Mouse (Mus musculus) liver, embryonic 12.5 days (tissue): Measurements from ENCODE around the gene Csf2ra. TPM values are rescaled to one million over a fixed set of nuclear protein-coding genes. Genes with fewer than 3 reads are reported as not detected.
"Not testable (repeated sequence)": the region's sequence is repeated elsewhere in the genome, so short reads cannot be mapped to it uniquely, and the experiment has no call there.

Experiments
- ATAC-seq: fragments of 200-750 bp; cut with Nextera tagmentation; 2 replicates; pipeline ENCODE4 v1.8.0; 2017; ENCODE audit warnings: moderate number of reproducible peaks, mild to moderate bottlenecking, moderate library complexity
- H3K27ac ChIP-seq: fragments of 300-500 bp; sonication (generic); 2 replicates; pipeline ENCODE4 v1.5.1; 2016; ENCODE audit warnings: mild to moderate bottlenecking
- H3K27me3 ChIP-seq: fragments of 300-500 bp; sonication (generic); replicated peaks from 2 replicates; pipeline ENCODE4 v1.6.1; 2016; ENCODE audit warnings: mild to moderate bottlenecking, moderate library complexity
- H3K36me3 ChIP-seq: fragments of 300-500 bp; sonication (generic); 2 replicates; pipeline ENCODE4 v1.6.1; 2016; ENCODE audit warnings: mild to moderate bottlenecking, moderate library complexity
- H3K4me1 ChIP-seq: fragments of 300-500 bp; sonication (generic); 2 replicates; pipeline ENCODE4 v1.6.1; 2016
- H3K4me2 ChIP-seq: fragments of 300-500 bp; sonication (generic); 2 replicates; pipeline ENCODE4 v1.6.1; 2016; ENCODE audit warnings: mild to moderate bottlenecking, moderate library complexity
- H3K4me3 ChIP-seq: fragments of 300-500 bp; sonication (generic); 2 replicates; pipeline ENCODE4 v1.5.1; 2016; ENCODE audit warnings: mild to moderate bottlenecking, moderate library complexity
- H3K9ac ChIP-seq: fragments of 300-500 bp; sonication (generic); 2 replicates; pipeline ENCODE4 v1.6.1; 2016; ENCODE audit warnings: mild to moderate bottlenecking, moderate library complexity
- H3K9me3 ChIP-seq: fragments of 300-500 bp; sonication (generic); replicated peaks from 2 replicates; pipeline ENCODE4 v1.6.1; 2016; ENCODE audit warnings: mild to moderate bottlenecking, moderate library complexity
- WGBS: fragments of 180-500 bp; shearing (Covaris S2); methylation state at CpG from one replicate; pipeline ENCODE4 v1.1.7; 2016; ENCODE audit not compliant: insufficient replicate concordance; 5-methylcytosine and 5-hydroxymethylcytosine counted together
- polyA plus RNA-seq: library from polyadenylated mRNA; unstranded; fragments of >200 nt; fragmentation: Nextera tagmentation; extraction: Ambion mirVana; gene quantifications from 2 replicates; pipeline ENCODE4 v1.2.1, GENCODE M21; 2016

Gene Csf2ra
- polyA plus RNA-seq, result 14.2 and 15.9 TPM in 2 replicates

DNA sequence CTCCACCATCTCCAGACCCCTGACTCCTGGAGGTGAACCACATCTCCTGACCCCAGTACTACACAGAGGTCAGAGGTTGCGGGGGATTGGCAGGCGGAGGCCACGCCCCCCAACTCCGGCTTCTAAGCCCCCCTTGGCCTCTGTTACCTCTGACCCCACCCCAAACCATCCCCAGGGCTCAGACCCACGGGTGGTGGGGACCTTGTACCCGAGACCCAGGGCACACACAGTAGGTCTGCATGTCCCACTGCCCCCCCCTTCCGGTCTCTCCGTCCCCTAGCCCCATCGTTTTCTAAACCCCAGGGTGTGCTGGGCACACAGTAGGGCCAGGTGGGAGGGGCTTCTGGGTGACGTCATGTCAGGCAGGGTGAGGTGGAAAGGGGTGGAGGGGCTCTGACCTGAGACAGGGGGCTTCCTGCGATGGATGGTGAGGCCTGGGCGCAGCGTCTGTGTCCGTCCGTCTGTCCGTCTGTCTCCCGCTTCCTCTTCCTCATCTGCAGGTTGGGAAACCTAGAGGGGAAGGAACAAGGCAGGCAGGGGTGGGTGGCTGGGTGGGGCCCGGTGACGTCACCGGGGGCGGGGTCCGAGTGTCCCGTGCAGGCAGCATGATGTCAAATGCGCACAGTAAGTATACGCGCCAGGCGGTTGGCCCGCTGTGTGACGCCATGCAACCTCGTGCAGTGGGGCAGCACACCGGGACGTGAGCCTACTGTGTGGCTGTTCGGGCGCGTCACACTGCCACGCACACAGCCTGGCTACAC, at the start of gene Csf2ra:
Gene Csf2ra (minus strand): TSS at position 489 of the 761 bp plus-strand sequence.
- Histone ChIP-seq H3K4me1 (peaks cover 30% of the 10 kb centered on the region), H3K9me3 (peaks cover 3% of the 10 kb centered on the region), H3K9ac (peak within 1 kb of the TSS; percentile 57), H3K4me3 (peak within 1 kb of the TSS; percentile 66), H3K4me2 (peak within 1 kb of the TSS; percentile 82), H3K27ac (peak within 1 kb of the TSS; percentile 84), H3K27me3 (no peaks in the 10 kb centered on the region; the same call in 1 of the 2 replicates), H3K36me3 (no peaks in the 10 kb centered on the region)
- ATAC-seq, result no peak
- 38% methylated on average over 36 of the region's 36 CpGs for WGBS

DNA sequence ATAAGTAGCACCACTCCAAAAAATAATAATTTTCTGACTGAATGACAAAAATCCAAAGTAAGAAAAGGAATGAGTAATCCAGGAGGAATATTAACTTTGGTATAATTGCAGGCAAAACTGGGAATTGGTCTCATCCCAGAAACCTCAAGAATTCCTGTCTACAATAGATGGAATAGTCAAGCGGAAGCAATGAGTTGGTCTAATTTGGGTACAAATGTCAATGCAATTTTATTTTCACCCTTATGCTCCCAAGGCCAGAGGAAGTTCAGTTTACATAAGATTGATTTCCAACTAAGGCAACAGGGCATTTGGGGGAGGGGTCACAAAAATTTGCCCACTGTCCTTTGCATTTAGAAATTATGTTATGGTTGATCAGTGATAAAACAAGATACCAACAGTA, 47.2 kb upstream of the Csf2ra start:
- no peak for ATAC-seq
- no peak overlapping the region for H3K4me3 ChIP-seq
- 71% methylated on average over 1 of the region's 1 CpGs for WGBS

DNA sequence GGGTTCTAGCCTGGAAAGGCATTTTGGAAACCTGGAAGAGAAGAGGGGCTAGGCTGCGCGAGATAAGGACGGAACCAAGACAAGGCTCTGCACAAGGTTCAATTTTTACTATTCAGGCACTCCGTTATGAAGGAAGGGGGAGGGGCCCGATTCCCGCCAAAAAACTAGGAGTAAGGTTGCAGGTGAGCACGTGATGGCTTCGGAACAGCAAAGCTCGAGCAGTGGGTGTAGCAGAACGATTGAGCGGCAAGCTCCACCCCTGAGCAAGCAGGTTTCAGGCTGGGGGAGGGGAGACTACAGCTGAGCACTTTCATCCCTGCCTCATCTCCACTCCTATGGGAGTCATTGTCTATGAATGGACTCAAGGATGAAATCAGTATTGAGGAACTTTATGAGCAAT, 40.9 kb upstream of the Csf2ra start:
- H3K4me2 ChIP-seq, result peak overlapping the region; percentile 16; the same call in 1 of the 2 replicates
- not testable (repeated sequence) for H3K4me1 ChIP-seq, H3K9ac ChIP-seq, H3K27me3 ChIP-seq, ATAC-seq, H3K27ac ChIP-seq, H3K36me3 ChIP-seq, H3K4me3 ChIP-seq, H3K9me3 ChIP-seq
- 22% methylated on average over 11 of the region's 11 CpGs for WGBS

More for the DNA sequence above, 47.2 kb upstream of the Csf2ra start:
- H3K27ac ChIP-seq, result no peak overlapping the region
- H3K9me3 ChIP-seq, result no peaks in the 10 kb centered on the region
- H3K4me2 ChIP-seq, result no peak overlapping the region
- no peaks in the 10 kb centered on the region for H3K4me1 ChIP-seq
- no peak overlapping the region for H3K9ac ChIP-seq
- H3K27me3 ChIP-seq, result 0 out of 2 replicates have a peak, but pooled peaks cover 4% of the 10 kb centered on the region
- no peaks in the 10 kb centered on the region for H3K36me3 ChIP-seq

DNA sequence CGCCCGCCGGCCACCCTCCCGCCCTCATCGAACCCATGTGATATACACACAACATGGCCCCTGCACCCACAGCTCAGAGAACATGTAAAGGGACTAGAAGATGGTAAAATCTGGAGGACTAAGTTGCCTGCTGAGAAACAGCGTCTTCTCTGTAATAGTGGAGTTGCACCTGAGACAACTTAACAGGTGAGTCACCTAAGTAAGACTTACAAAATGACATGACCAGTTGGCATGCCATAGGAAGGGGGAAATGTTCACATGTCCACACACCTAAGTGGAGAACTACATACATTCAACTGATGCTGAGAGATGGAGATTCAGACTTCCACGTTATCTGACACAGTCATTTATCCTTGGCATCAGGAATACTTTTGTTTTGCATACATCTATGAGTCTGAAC, 38.9 kb upstream of the Csf2ra start:
- no peaks in the 10 kb centered on the region for H3K27me3 ChIP-seq
- H3K4me3 ChIP-seq, result no peak overlapping the region
- H3K9me3 ChIP-seq, result no peaks in the 10 kb centered on the region
- H3K36me3 ChIP-seq, result no peaks in the 10 kb centered on the region
- H3K9ac ChIP-seq, result no peak overlapping the region
- ATAC-seq, result no peak
- H3K4me1 ChIP-seq, result peaks cover 7% of the 10 kb centered on the region
- no peak overlapping the region for H3K4me2 ChIP-seq
- 16% methylated on average over 7 of the region's 7 CpGs for WGBS
- H3K27ac ChIP-seq, result no peak overlapping the region

DNA sequence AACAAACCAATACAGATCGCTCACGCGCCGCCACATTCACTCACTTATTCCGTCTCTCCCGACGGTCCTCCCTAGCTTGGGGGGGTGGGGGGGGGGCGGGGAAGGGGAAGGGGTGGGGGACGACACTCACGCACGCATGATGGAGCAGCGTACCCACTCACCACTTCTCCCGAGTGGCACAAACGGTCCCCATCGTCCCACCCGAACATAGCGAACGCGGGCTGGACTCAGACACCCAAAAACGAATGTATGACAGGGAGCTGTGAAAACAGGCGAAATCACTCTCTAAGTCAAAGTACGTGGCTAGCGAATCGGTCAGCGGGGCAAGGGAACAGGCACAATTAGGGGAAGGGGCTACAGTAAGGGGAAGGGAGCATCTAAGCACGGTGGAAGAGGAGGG, 38.4 kb upstream of the Csf2ra start:
- Histone ChIP-seq H3K4me3 (no peak overlapping the region), H3K4me1 (peaks cover 7% of the 10 kb centered on the region), H3K9me3 (no peaks in the 10 kb centered on the region), H3K27ac (no peak overlapping the region), H3K36me3 (no peaks in the 10 kb centered on the region), H3K27me3 (no peaks in the 10 kb centered on the region), H3K4me2 (no peak overlapping the region), H3K9ac (no peak overlapping the region)
- WGBS, result 2% methylated on average over 26 of the region's 26 CpGs
- no peak for ATAC-seq

DNA sequence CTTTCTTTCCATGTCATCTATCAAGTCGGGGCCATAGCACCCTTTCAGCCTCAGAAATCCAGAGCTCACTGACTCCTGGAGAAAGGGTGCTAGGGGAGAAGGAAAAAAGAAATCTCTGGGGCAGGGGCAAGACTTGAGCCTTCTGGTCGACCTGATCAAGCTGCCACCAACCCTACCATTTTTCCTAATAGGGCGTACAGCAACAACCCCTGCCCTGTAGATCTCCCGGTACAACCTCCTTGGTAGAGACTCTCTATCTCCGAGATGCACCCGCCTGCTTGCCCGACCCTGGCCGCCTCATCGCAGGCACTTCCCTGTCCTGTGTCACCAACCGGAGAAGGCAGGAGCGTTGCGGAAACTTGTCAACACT, 38.0 kb upstream of the Csf2ra start:
- Histone ChIP-seq H3K4me2 (no peak overlapping the region), H3K27me3 (no peaks in the 10 kb centered on the region), H3K36me3 (no peaks in the 10 kb centered on the region), H3K4me3 (no peak overlapping the region), H3K4me1 (peaks cover 7% of the 10 kb centered on the region), H3K9me3 (no peaks in the 10 kb centered on the region), H3K9ac (no peak overlapping the region), H3K27ac (peak overlapping the region; percentile 64; the same call in 1 of the 2 replicates)
- WGBS, result 4% methylated on average over 12 of the region's 12 CpGs
- no peak for ATAC-seq

DNA sequence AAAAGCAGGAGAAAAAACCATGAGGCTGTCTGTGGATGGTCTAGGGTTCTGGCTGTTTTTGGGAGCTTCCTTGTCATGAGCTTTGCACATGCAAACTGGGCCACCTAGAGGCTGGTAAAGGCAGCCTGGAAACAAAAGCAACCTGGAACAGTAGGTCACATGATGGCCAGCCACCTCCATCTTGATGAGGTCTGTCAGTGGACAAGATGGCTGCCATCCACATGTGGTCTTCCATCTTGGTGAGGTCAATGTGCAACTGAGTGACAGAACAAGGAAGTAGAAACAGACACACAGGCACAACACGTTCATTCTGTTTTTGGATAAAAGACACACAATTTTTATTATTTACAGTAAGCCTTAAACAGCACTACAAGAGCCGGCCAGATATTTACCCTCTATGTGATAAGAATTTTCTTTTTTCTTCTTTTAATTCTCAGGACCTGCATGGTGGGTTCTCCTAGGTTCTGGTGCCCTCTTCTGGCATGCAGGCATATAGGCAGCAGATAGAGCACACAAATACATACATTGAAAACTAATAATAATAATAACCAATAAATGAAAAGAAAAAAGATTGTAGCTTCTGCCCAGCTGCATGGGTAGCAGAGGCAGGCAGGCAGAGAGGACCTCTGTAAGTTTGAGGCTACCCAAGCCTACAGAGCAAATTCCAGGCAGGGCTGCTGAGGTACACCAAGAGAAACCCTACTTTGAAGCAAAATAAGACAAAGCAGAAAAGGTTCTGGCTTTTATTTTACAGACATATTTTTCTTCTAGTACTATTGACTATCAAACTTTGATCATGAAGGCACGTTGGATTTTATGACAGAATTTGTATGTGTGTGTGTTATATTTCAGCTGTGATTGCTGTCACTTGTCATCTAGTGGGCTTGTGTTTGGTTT, 37.4 kb upstream of the Csf2ra start:
- H3K4me3 ChIP-seq, result peak overlapping the region; percentile 11
- WGBS, result 2% methylated on average over 3 of the region's 3 CpGs
- H3K36me3 ChIP-seq, result no peaks in the 10 kb centered on the region
- peak overlapping the region; percentile 64; the same call in 1 of the 2 replicates for H3K27ac ChIP-seq
- no peaks in the 10 kb centered on the region for H3K9me3 ChIP-seq
- no peak overlapping the region for H3K4me2 ChIP-seq
- ATAC-seq, result peak; percentile 44
- H3K4me1 ChIP-seq, result peaks cover 7% of the 10 kb centered on the region
- H3K9ac ChIP-seq, result no peak overlapping the region
- H3K27me3 ChIP-seq, result no peaks in the 10 kb centered on the region

DNA sequence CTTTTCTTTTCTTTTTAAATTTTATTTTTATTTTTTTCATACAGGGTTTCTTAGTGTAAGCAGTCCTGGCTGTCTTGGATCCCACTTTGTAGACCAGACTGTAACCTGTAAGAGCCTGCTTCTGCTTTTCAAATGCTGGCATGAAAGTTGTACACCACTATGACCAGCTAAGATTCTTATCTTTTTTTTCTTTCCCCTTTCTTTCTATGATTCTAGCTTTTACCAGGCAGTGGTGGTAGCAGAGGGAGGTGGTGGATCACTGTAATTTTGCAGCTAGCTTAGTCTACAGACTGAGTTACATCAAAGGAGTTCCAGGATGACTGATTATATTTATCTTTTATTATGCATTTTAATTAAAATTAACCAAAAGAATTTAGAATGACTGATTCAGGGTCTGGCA, 36.7 kb upstream of the Csf2ra start:
- Histone ChIP-seq H3K4me3 (no peak overlapping the region; the same call in 1 of the 2 replicates), H3K27me3 (no peaks in the 10 kb centered on the region), H3K4me1 (peaks cover 7% of the 10 kb centered on the region), H3K4me2 (no peak overlapping the region), H3K9me3 (no peaks in the 10 kb centered on the region), H3K9ac (no peak overlapping the region), H3K36me3 (no peaks in the 10 kb centered on the region), H3K27ac (no peak overlapping the region)
- ATAC-seq, result no peak

DNA sequence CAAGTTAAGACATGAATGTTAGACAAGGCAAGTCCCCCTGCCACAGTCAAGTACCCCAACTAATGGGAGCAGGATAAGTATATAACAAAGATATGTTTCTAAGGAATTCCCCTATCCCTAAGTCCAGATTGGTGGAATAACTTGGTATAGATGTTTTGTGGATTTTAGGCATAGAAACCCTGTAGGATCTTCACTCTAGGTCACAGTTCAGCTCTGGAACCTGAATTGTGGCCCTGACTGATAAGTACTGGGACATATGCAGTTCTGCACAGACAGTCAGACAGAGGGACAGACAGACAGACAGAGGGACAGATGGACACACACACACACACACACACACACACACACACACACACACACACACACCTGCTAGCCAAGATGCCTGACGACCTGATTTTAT, 36.0 kb upstream of the Csf2ra start:
- no peaks in the 10 kb centered on the region for H3K27me3 ChIP-seq
- H3K9me3 ChIP-seq, result no peaks in the 10 kb centered on the region
- ATAC-seq, result no peak
- no peak overlapping the region for H3K27ac ChIP-seq
- H3K4me1 ChIP-seq, result peaks cover 7% of the 10 kb centered on the region
- WGBS, result 90% methylated on average over 1 of the region's 1 CpGs
- no peak overlapping the region for H3K4me2 ChIP-seq
- no peaks in the 10 kb centered on the region for H3K36me3 ChIP-seq
- no peak overlapping the region for H3K9ac ChIP-seq
- H3K4me3 ChIP-seq, result no peak overlapping the region

DNA sequence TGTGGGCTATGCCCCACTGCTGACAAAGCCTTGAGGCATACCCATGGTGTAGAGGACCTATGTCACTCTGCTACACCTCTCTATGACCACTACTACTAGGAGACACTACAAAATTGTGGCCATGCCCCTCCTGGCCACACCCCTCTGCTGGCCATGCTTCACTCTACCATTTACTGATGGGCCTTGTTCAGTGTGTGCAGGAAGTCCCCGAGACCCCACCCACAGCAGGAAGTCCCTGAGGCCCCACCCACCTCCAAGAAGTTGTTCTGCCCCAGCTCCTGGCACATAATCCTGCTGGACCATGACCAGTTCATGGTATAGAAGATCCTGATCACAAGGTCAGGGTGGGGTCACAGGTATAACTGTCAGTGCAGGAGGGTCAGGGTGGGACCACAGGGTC, 33.0 kb upstream of the Csf2ra start:
- peaks cover 6% of the 10 kb centered on the region for H3K4me1 ChIP-seq
- WGBS, result 46% methylated on average over 1 of the region's 1 CpGs
- H3K4me2 ChIP-seq, result no peak overlapping the region
- H3K36me3 ChIP-seq, result no peaks in the 10 kb centered on the region
- H3K9ac ChIP-seq, result no peak overlapping the region
- ATAC-seq, result no peak
- no peak overlapping the region for H3K4me3 ChIP-seq
- no peak overlapping the region for H3K27ac ChIP-seq
- no peaks in the 10 kb centered on the region for H3K9me3 ChIP-seq
- H3K27me3 ChIP-seq, result no peaks in the 10 kb centered on the region

DNA sequence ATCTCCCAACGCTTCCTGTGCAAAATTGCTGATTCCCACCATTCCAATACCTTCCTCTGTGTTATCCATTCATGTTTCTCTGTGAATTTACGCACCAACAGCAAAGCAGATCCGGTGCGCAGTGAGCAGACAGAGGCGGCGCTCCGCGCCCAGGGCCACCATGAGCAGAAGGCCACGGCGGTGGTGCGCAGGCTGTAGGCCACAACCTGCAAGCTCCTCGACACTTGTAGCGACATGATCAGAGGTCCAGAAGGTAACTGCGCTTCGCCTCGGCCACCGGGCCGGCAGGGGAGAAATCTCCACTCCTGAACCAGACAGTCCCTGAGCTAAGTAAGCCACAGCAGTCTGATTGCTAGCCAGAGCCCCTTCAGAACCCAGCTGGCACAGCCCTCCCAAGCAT, 29.5 kb upstream of the Csf2ra start:
- ATAC-seq, result no peak
- Histone ChIP-seq H3K36me3 (no peaks in the 10 kb centered on the region), H3K9me3 (no peaks in the 10 kb centered on the region), H3K27me3 (no peaks in the 10 kb centered on the region), H3K4me3 (no peak overlapping the region), H3K9ac (no peak overlapping the region), H3K4me2 (no peak overlapping the region), H3K27ac (no peak overlapping the region), H3K4me1 (no peaks in the 10 kb centered on the region)
- WGBS, result 84% methylated on average over 18 of the region's 18 CpGs

DNA sequence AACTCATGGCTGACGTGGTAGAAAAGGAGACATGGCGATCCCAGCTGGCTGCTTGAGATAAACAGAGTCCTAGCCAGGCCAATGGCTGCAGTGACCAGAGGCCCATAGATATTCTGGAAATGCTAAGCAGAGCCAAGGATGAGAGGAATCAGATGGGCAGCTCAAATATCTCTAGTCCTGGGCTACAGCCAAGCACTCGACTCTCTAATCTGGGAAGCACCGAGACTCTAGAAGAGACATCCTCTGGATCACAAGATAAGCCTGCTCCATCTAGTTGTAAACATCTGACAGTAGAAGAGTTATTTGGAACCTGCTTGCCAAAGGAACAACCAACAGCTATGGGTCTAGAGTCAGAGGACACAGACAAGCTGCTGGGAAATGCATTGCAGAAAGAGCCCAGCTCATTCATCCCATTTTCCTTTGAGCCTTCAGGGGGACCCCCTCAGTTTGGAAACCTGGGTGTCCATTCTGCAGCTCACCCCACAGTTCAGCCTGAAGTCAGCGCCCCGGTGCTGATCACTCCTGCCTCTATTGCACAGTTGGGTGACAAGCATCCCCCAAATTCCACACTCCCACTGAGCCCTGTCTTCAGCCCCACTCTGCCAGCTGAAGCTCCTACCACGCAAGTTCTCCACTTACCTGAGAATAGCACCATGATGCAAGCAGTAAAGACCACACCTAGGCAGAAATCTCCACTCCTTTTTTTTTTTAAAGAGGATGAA, 28.1 kb upstream of the Csf2ra start:
- no peak for ATAC-seq
- Histone ChIP-seq H3K36me3 (no peaks in the 10 kb centered on the region), H3K27me3 (no peaks in the 10 kb centered on the region), H3K4me3 (no peak overlapping the region), H3K4me1 (no peaks in the 10 kb centered on the region), H3K9me3 (no peaks in the 10 kb centered on the region), H3K27ac (no peak overlapping the region), H3K4me2 (no peak overlapping the region), H3K9ac (no peak overlapping the region)
- WGBS, result 62% methylated on average over 7 of the region's 7 CpGs
